Mouse (Mus musculus): ENCODE data around the gene Olfr655. TPM values are rescaled to one million over a fixed set of nuclear protein-coding genes. Genes with fewer than 3 reads are reported as not detected.
A peak's percentile ranks its signal among the peaks of the same experiment; 100 is the strongest.

Gene Olfr655
- total RNA-seq (2021) = not detected

DNA sequence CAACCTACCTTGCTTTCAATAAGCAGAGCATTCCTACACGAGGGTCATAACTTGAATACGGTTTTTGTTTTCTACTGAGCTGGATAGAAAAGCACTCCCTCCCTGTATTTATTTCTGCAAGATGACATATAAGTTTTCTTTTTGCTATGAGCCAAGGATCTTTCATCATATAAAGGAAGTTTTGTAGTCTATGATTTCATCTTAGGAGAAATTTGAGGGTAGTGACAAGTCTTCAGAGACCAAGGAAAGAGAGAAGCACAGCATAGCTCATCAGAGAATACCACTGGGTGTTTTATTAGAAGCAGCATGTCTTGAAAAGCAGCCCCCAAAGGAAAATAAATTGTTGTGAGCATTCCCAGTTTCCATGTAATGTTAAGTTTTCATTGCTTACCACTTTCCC is at the start of gene Olfr655:
Gene Olfr655 (minus strand): TSS at position 101 of the 400 bp plus-strand sequence.
- no peak for DNase-seq (ENCODE audit: extremely low spot score in 1 of 2, low spot score in 1 of 2)

DNA sequence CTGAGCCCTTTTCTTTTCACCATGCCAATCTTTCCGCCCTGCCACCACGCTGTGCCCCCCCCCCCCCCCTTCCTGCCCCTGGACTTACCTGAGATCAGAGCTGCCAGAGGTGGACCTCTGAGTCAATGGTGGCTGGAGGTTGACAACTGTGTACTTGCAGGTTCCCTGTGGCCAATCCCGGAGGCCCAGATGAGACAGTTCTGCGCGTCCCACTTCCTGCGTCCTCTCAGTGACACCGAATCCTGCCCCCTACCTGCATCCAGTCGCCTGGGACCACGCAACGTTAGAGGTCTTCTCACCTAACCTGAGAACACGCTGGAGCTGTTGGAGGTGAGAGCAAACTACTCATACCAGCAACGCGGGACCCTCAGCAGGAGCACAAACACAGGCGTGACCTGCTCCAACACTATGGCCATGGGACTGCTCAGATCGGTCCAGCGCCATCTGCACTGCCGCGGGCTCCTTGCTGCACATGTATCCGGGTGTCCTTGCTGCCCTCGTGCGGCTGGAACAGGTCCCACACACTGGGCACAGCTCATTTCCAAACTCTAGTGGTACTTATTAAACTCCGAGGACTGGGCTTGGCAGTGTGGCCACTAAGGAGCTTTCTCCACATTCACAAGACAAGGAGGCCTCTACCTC is 45.4 kb upstream of the Olfr655 start, which contains the start of gene Olfr658:
Gene Olfr658 (minus strand): TSS at position 465 of the 642 bp plus-strand sequence.
- peak in 1 of 2 experiments; percentile 11 for DNase-seq (ENCODE audit: extremely low spot score in 1 of 2, low spot score in 1 of 2)

DNA sequence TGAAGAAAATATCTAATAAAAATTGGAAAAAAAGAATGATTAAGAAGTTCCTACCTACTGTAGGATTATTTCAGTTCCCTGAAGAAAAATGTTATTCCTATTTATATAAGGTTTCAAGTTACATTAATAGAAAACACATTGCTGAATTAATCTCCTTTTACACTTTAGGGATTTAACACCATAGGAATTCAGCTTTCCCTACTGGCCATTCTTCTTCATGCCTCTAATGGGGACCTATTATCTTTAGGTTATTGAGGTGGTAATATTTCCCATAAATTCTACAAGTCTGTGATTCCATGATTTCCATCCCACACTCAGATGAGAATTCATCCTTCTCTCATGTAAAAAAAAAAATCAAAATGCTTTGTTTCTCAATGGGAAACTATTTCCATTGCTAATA is 22.9 kb upstream of the Olfr655 start, which contains the start of gene Olfr657:
Gene Olfr657 (plus strand): TSS at position 301 of the 400 bp plus-strand sequence.
- DNase-seq (ENCODE audit: extremely low spot score in 1 of 2, low spot score in 1 of 2) = no peak

DNA sequence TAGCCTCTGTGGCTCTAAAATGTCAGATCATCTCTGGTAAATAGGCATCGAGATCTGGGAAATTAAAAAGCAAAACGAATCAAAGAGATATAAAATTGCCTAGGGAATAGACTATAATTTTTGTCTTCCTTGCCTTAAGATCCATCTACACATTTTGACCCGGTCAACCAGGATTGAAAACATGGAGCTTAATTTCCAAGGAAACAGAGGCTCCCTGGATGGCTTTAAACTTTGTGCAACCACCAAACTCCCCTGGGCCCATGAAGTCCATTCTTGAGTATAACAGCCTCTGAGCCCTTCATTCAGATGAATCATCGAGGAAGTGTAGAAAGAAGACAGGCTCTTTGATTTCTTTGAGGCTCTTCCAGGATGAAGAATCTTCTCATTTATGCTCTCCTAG is 12.1 kb upstream of the Olfr655 start, which contains the start of gene Olfr656:
Gene Olfr656 (plus strand): TSS at position 301 of the 400 bp plus-strand sequence.
- DNase-seq (ENCODE audit: extremely low spot score in 1 of 2, low spot score in 1 of 2) = no peak

DNA sequence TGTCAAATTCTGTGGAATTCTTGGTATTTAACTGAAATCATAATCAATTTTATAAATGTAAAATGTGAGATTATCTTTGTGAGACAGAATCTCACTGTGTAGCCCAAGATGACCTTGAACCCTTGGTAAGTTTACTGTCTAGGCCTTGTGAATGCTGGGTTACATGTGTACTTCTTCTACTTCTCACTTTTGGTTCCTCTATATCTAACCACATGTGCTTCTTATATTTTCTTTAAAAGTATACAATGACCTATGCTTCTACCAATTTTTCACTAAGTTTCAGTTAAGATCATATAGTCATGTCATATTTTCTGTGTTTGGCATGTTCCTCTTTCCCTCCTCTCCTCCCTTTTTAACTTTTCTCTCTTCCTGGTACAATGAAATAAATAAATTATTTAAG is 3.1 kb upstream of the Olfr655 start:
- no peak for DNase-seq (ENCODE audit: extremely low spot score in 1 of 2, low spot score in 1 of 2)

DNA sequence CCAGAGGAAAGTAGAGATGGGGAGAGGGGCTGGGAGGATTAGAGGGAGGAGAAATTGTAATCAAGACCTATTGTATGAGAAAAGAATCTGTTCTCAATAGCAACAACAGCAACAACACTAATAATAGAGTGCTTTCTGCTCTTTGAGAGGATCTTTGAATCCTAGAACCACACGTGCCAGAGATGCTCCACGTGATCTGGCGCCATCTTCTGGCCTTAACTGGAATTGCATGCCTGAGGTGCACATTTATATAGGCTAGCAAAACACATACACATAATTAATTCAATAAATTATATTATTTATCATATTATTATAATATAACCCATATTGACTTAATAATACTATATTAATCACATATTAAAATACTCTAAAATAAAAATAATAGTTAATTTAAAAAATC is 1.6 kb upstream of the Olfr655 start:
- peak in 1 of 2 experiments; percentile 9 for DNase-seq (ENCODE audit: extremely low spot score in 1 of 2, low spot score in 1 of 2)

DNA sequence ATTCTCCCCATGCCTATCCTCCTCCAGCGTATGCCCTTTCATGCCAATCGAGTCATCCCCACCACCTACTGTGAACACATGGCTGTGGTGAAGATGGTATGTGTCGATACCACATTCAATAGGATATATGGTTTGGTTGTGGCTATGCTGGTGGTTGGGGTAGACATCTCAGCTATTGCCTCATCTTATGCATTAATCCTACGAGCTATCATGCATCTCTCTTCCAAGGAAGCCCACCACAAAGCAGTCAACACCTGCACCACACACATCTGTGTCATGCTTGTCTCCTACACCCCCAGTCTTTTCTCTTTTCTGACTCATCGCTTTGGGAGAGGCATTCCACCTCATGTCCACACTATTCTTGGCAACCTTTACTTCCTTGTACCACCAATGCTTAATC is 13.3 kb downstream of the Olfr655 start:
- DNase-seq (ENCODE audit: extremely low spot score in 1 of 2, low spot score in 1 of 2) = no peak

DNA sequence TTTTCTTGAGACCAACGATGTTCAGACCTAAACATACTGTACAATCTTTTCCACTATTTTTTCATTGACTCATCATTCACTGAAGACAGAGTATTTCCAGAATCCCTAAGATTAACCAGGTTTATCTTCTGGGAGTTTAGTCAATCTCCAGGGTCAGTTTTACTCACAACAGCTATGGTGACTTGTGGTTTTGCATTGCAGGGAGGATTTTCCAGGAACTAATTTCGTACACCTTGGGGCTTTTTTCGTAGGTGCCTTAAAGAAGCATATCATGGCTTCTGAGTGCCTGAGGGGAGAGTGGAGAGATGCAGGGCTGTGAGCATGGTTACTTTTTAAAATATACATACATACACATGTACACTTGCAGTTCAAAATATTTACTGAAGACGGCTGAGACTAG is 14.9 kb downstream of the Olfr655 start, which contains the start of gene Olfr654:
Gene Olfr654 (plus strand): TSS at position 301 of the 400 bp plus-strand sequence.
- DNase-seq (ENCODE audit: extremely low spot score in 1 of 2, low spot score in 1 of 2) = no peak

DNA sequence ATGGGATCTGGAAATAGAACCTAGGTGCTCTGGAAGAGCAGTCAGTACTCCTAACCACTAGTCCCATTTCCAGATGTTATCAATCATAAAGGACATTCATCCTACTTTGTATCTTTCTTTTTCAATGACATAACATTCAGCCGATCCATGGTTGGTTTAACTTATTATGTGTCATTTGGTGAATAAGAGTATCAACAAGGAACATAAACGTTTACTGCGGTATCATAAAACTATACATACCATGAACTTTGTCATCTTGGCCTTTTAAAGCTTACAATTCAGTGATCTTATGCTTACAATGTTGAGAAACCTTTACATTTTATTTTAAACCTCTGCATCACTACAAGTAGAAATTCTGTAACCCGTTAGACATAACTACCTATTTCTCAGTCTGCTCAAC is 20.1 kb downstream of the Olfr655 start:
- DNase-seq (ENCODE audit: extremely low spot score in 1 of 2, low spot score in 1 of 2) = no peak

DNA sequence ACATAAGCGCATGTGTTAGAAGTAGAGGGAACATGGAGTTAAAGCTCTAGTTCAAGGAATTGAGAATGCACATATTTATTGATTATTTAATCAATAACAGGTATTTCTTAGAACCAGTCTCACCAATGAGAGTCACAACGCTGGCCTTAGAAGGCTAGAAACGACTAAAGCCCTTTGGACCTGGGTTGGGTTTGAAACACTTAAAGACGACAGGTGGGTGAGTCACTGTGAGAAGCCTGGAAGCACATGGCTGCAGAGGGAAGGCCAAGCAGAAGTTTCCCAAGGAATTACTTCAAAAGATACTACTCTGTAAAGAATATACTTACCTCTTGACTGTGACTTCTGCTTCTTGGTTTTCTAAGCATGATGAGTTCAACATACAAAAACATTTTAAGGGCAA is 20.7 kb downstream of the Olfr655 start:
- no peak for DNase-seq (ENCODE audit: extremely low spot score in 1 of 2, low spot score in 1 of 2)

DNA sequence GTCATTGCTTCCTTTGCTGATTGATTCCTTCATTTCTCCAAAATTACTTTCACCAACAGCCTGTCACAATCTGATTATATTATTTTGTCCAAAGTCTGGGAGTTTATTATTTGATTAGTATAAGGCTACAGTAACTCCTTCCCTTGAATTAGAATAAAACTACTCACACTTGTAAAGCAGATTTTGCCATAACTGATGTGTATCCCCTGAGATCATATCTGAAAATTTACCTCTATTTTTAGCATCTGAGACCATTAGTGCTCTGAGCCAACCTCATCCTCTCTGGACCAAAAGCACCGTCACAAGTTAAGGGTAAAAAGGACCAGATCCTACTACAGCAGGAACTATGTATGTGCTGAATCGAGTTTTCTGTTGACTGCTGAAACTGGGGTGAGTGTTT is 24.6 kb downstream of the Olfr655 start, which contains the start of gene Olfr653:
Gene Olfr653 (plus strand): TSS at position 301 of the 400 bp plus-strand sequence.
- DNase-seq (ENCODE audit: extremely low spot score in 1 of 2, low spot score in 1 of 2) = no peak

DNA sequence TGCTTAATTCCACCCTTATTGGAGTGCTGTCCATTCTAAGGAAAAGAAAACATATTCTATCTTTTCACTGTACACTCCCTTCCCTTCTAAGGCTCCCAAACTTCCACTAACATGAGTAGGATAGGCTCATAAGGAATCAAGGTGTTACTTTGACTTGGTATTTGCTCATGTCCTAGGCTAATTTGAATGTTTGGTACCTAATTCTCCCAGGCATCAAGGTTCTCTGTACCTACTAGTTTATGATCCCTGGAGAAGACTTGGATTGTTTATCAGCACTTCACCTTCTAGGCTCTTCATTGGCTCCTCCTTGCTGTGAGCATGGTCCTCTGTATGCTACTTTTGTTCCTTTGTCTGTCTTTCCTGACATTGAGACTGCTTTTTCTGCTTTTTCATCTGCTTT is 41.0 kb downstream of the Olfr655 start, which contains the start of gene Olfr652:
Gene Olfr652 (plus strand): TSS at position 301 of the 400 bp plus-strand sequence.
- DNase-seq (ENCODE audit: extremely low spot score in 1 of 2, low spot score in 1 of 2) = no peak

DNA sequence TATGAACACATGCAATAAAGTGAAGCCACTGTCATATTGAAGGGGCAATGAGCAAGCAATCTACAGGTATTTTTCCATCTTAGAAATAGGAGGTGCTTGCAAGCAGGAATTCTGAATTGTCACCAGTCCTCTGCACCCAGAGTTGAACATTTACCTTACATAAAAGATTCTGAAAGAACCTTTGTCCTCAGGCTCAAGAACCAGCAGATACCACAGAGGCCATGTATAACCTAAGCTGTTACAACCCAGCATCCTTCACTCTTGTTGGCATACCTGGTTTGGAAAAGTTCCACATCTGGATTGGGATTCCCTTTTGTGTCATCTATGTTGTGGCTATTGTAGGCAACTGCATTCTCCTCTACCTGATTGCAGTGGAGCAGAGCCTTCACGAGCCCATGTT is 48.9 kb downstream of the Olfr655 start:
- DNase-seq (ENCODE audit: extremely low spot score in 1 of 2, low spot score in 1 of 2) = no peak

DNA sequence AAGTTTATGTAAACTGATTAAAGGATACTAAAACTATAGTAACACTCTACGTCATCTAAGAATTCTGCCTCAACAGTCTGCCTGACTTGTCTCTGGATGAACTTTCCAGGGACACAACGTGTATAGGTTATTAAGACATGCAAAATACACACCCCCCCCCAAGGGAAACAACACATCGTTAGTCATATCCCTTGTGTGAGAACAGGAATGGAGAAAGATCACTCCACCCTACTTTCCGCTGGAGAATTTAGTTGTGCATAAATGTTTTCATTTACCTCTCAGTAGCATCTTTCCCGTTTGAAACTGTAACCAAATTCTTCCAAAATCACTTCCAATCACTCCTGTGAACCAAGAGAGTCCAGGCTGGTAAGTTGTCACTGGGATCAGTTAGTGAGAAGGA is 51.7 kb downstream of the Olfr655 start, which contains the start of gene Olfr651:
Gene Olfr651 (plus strand): TSS at position 301 of the 400 bp plus-strand sequence.
- DNase-seq (ENCODE audit: extremely low spot score in 1 of 2, low spot score in 1 of 2) = no peak

Other genes with a start within 250 kb of the Olfr655 start
- gene Trim12c, start 248.4 kb downstream of the Olfr655 start, total RNA-seq (2021) = 1 to 10 TPM; 1.2 to 2.1 TPM
- not detected for gene Trim30b, start 231.9 kb downstream of the Olfr655 start, total RNA-seq (2021)
- gene Trim30c, start 200.9 kb downstream of the Olfr655 start, total RNA-seq (2021) = not detected
- under 1 TPM; 0.42 to 0.86 TPM for gene Trim30a, start 136.6 kb downstream of the Olfr655 start, total RNA-seq (2021)
- gene Trim30d, start 93.9 kb downstream of the Olfr655 start, total RNA-seq (2021) = under 1 TPM; 0.49 to 0.61 TPM
- gene Olfr651, start 51.6 kb downstream of the Olfr655 start, total RNA-seq (2021) = not detected
- gene Olfr652, start 40.9 kb downstream of the Olfr655 start, total RNA-seq (2021) = not detected
- gene Olfr653, start 24.5 kb downstream of the Olfr655 start, total RNA-seq (2021) = not detected
- not detected for gene Olfr654, start 14.8 kb downstream of the Olfr655 start, total RNA-seq (2021)
- gene Olfr656, start 12.2 kb upstream of the Olfr655 start, total RNA-seq (2021) = not detected
- not detected for gene Olfr657, start 23.0 kb upstream of the Olfr655 start, total RNA-seq (2021)
- not detected for gene Olfr658, start 45.5 kb upstream of the Olfr655 start, total RNA-seq (2021)
- not detected for gene Olfr659, start 65.0 kb upstream of the Olfr655 start, total RNA-seq (2021)
- gene Olfr661, start 84.7 kb upstream of the Olfr655 start, total RNA-seq (2021) = not detected
- gene Usp17le, start 175.7 kb upstream of the Olfr655 start, total RNA-seq (2021) = not detected
- gene Usp17lb, start 240.8 kb upstream of the Olfr655 start, total RNA-seq (2021) = not detected

Measured in layer of hippocampus, postnatal 25 days (tissue).